8 mouse cellular contexts compared by ENCODE assay signal in the genomic region with DNA sequence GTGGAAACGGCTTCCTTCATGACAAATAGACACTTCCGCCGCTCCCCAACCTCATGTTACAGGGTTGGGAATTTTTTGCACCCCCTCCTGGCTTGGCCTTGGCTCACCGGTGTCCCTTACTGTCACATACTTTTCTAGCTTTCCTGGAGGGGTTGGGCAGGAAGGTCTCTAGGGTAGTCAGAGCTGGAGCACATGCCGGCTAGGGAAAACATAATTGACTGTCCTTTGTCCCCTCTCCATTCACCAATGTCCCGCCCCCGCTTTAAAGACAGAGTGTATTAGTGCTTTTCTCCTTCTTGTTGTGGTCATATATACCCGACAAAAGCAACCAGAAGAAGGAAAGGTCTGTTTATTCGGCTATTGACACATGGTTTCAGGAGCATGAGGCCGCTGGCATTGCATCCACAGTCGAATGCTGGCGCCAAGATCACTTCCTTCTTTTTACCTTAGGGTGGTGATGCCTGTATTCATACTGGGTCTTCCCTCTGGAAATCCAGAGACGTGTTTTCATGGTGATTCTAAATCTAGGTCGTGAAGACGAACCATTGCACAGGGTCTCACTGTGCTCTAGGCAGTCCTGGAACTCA. TPM values are rescaled to one million over a fixed set of nuclear protein-coding genes. Genes with fewer than 3 reads are reported as not detected.
DNase-seq lines count a peak whose midpoint lies in the region; ATAC-seq and TF ChIP-seq lines count a peak whose summit lies in the region.

No protein-coding gene starts in this region.

- peak overlapping the region; percentile 97 for H3K9ac ChIP-seq in forebrain, embryonic 14.5 days (ENCODE audit: low read length)

- TF ChIP-seq POLR2A in cerebellum, adult 2 months (IDR thresholded peaks at IDR 0.05; ENCODE audit: borderline replicate concordance, insufficient read depth, low read length), result no peak

- TF ChIP-seq CTCF in cerebellum, adult 2 months (IDR thresholded peaks at IDR 0.05; ENCODE audit: borderline replicate concordance, insufficient read depth, low read depth, low read length), result no peak

- H3K27me3 ChIP-seq in cerebellum, adult 2 months (ENCODE audit: control insufficient read depth, insufficient read depth, low read length), result no peaks in the 10 kb centered on the region
- no peaks in the 10 kb centered on the region for H3K27me3 ChIP-seq in forebrain, embryonic 14.5 days (replicated peaks; ENCODE audit: control insufficient read depth, insufficient read depth, low read length)
- no peaks in the 10 kb centered on the region for H3K27me3 ChIP-seq in midbrain, embryonic 10.5 days (ENCODE audit: low read depth, poor library complexity, severe bottlenecking)

- ATAC-seq in cerebellum, adult (ENCODE audit: insufficient number of reproducible peaks, low FRiP score, low TSS enrichment), result no peak
- peak; percentile 6; the same call in 1 of the 2 replicates for ATAC-seq in forebrain, embryonic 14.5 days

- WGBS in cerebellum, adult 2 months, result under 1% methylated on average over 15 of the region's 15 CpGs
- 4% methylated on average over 15 of the region's 15 CpGs for WGBS in forebrain, embryonic 14.5 days
- 11% methylated on average over 15 of the region's 15 CpGs for WGBS in midbrain, embryonic 10.5 days

- H3K27ac ChIP-seq in cerebellum, adult 2 months (ENCODE audit: insufficient read depth, low read length), result peak overlapping the region; percentile 78; the same call in 1 of the 2 replicates
- H3K27ac ChIP-seq in forebrain, embryonic 14.5 days (ENCODE audit: low read depth, low read length), result peak overlapping the region; percentile 81; the same call in 1 of the 2 replicates
- H3K27ac ChIP-seq in midbrain, embryonic 10.5 days (replicated peaks), result peak overlapping the region; percentile 95

- peak overlapping the region; percentile 89 for H3K4me3 ChIP-seq in cerebellum, adult 2 months (replicated peaks; ENCODE audit: insufficient read depth, low read depth, low read length)
- peak overlapping the region; percentile 94 for H3K4me3 ChIP-seq in forebrain, embryonic 14.5 days (ENCODE audit: low read depth, low read length)
- peak overlapping the region; percentile 89 for H3K4me3 ChIP-seq in midbrain, embryonic 10.5 days

- H3K4me2 ChIP-seq in forebrain, embryonic 14.5 days (ENCODE audit: low read length), result peak overlapping the region; percentile 85

- peaks cover 12% of the 10 kb centered on the region for H3K4me1 ChIP-seq in cerebellum, adult 2 months (ENCODE audit: control insufficient read depth, insufficient read depth, low read length)
- peaks cover 7% of the 10 kb centered on the region; the same call in 1 of the 2 replicates for H3K4me1 ChIP-seq in forebrain, embryonic 14.5 days (ENCODE audit: control insufficient read depth, insufficient read depth, low read length)
- peaks cover 22% of the 10 kb centered on the region for H3K4me1 ChIP-seq in midbrain, embryonic 10.5 days

- no peak for DNase-seq in cerebellum, adult 2 months
- peak; percentile 59 for DNase-seq in MN1 (ENCODE audit: low spot score)
- DNase-seq in forebrain, embryonic 14.5 days (ENCODE audit: low spot score), result peak; percentile 7
- DNase-seq in kidney, postnatal 36 days, result peak; percentile 5 to 32
- peak; percentile 17 for DNase-seq in midbrain, embryonic 10.5 days (ENCODE audit: low spot score)
- no peak for DNase-seq in right cerebral cortex, postnatal 4 days
- no peak for DNase-seq in frontal cortex, postnatal 25 days (ENCODE audit: low spot score in 2 of 2)

- H3K9me3 ChIP-seq in forebrain, embryonic 14.5 days (replicated peaks; ENCODE audit: control insufficient read depth, low read length), result no peaks in the 10 kb centered on the region
- no peaks in the 10 kb centered on the region for H3K9me3 ChIP-seq in midbrain, embryonic 10.5 days (replicated peaks)

- H3K36me3 ChIP-seq in forebrain, embryonic 14.5 days (ENCODE audit: control insufficient read depth, insufficient read depth, low read length), result peaks cover 34% of the 10 kb centered on the region
- H3K36me3 ChIP-seq in midbrain, embryonic 10.5 days, result peaks cover 37% of the 10 kb centered on the region

RNA-seq across cellular contexts. Expression of a gene that starts 1.0 kb away (rescaled TPM):
- 50.2 and 56.0 TPM in 2 replicates for polyA plus RNA-seq in cerebellum, adult 2 months (2012; rRNA removed)
- polyA plus RNA-seq in forebrain, embryonic 14.5 days (2014; fragmentation: Nextera tagmentation; extraction: Ambion mirVana), result 51.8 and 52.1 TPM in 2 replicates
- polyA plus RNA-seq in midbrain, embryonic 10.5 days (2016; fragmentation: Nextera tagmentation; extraction: Ambion mirVana), result 47.2 and 48.8 TPM in 2 replicates

RNA-seq across cellular contexts. Expression of a gene that starts 4.9 kb away (rescaled TPM):
- polyA plus RNA-seq in cerebellum, adult 2 months (2012; rRNA removed), result 40.0 and 46.6 TPM in 2 replicates
- polyA plus RNA-seq in forebrain, embryonic 14.5 days (2014; fragmentation: Nextera tagmentation; extraction: Ambion mirVana), result 13.1 and 13.2 TPM in 2 replicates
- 9.2 and 10.0 TPM in 2 replicates for polyA plus RNA-seq in midbrain, embryonic 10.5 days (2016; fragmentation: Nextera tagmentation; extraction: Ambion mirVana)

RNA-seq across cellular contexts. Expression of a gene that starts 11.5 kb away (rescaled TPM):
- polyA plus RNA-seq in cerebellum, adult 2 months (2012; rRNA removed), result 0.51 and 0.61 TPM in 2 replicates
- 0.23 TPM in 1 of 2 replicates, not detected in the other for polyA plus RNA-seq in forebrain, embryonic 14.5 days (2014; fragmentation: Nextera tagmentation; extraction: Ambion mirVana)
- 0.07 and 0.15 TPM in 2 replicates for polyA plus RNA-seq in midbrain, embryonic 10.5 days (2016; fragmentation: Nextera tagmentation; extraction: Ambion mirVana)

RNA-seq across cellular contexts. Expression of a gene that starts 16.9 kb away (rescaled TPM):
- polyA plus RNA-seq in cerebellum, adult 2 months (2012; rRNA removed), result 0.47 and 0.82 TPM in 2 replicates
- polyA plus RNA-seq in forebrain, embryonic 14.5 days (2014; fragmentation: Nextera tagmentation; extraction: Ambion mirVana), result 0.08 and 0.15 TPM in 2 replicates
- 0.11 and 0.22 TPM in 2 replicates for polyA plus RNA-seq in midbrain, embryonic 10.5 days (2016; fragmentation: Nextera tagmentation; extraction: Ambion mirVana)

RNA-seq across cellular contexts. Expression of a gene that starts 21.5 kb away (rescaled TPM):
- 0.32 and 0.46 TPM in 2 replicates for polyA plus RNA-seq in cerebellum, adult 2 months (2012; rRNA removed)
- polyA plus RNA-seq in forebrain, embryonic 14.5 days (2014; fragmentation: Nextera tagmentation; extraction: Ambion mirVana), result 0.26 and 0.32 TPM in 2 replicates
- 0.20 and 0.21 TPM in 2 replicates for polyA plus RNA-seq in midbrain, embryonic 10.5 days (2016; fragmentation: Nextera tagmentation; extraction: Ambion mirVana)

Comparison
In these comparisons a context has a peak if more than half of its experiments do, and no peak if none do; other contexts are left out.
1. DNase-seq: peak in MN1 (single experiment), forebrain, embryonic 14.5 days (single experiment), kidney, postnatal 36 days (2 of 2) and midbrain, embryonic 10.5 days (single experiment); none in cerebellum, adult 2 months (0 of 2), right cerebral cortex, postnatal 4 days (single experiment) and frontal cortex, postnatal 25 days (0 of 2).
2. Peak in every context shown above with its lines, with median percentiles within 50 percentile points of each other: H3K27ac ChIP-seq and H3K4me3 ChIP-seq.